Mouse (Mus musculus) colon, adult 2 months (tissue): ENCODE measurements around the gene Rec8. TPM values are rescaled to one million over a fixed set of nuclear protein-coding genes. Genes with fewer than 3 reads are reported as not detected.

Source experiments
- polyA plus RNA-seq: library from polyadenylated mRNA; depleted of rRNA; stranded (reverse); fragments of >200 nt; gene quantifications from 2 replicates; pipeline ENCODE4 v1.2.3, GENCODE M21; 2012; rRNA removed

The Rec8 gene
- polyA plus RNA-seq, result 0.84 and 4.8 TPM in 2 replicates

GRCm38 (mm10) chr14:55617822-55618221, at the start of gene Rec8:
TSS of gene Rec8 (plus strand) at chr14:55618037.

GRCm38 (mm10) chr14:55575302-55575701, 42.5 kb upstream of the Rec8 start, which contains the start of gene Fitm1:
TSS of gene Fitm1 (plus strand) at chr14:55575617.

GRCm38 (mm10) chr14:55577871-55578667, 39.8 kb upstream of the Rec8 start, which contains the start of gene Psme1:
TSS of gene Psme1 (plus strand) at chr14:55578123.

DNA sequence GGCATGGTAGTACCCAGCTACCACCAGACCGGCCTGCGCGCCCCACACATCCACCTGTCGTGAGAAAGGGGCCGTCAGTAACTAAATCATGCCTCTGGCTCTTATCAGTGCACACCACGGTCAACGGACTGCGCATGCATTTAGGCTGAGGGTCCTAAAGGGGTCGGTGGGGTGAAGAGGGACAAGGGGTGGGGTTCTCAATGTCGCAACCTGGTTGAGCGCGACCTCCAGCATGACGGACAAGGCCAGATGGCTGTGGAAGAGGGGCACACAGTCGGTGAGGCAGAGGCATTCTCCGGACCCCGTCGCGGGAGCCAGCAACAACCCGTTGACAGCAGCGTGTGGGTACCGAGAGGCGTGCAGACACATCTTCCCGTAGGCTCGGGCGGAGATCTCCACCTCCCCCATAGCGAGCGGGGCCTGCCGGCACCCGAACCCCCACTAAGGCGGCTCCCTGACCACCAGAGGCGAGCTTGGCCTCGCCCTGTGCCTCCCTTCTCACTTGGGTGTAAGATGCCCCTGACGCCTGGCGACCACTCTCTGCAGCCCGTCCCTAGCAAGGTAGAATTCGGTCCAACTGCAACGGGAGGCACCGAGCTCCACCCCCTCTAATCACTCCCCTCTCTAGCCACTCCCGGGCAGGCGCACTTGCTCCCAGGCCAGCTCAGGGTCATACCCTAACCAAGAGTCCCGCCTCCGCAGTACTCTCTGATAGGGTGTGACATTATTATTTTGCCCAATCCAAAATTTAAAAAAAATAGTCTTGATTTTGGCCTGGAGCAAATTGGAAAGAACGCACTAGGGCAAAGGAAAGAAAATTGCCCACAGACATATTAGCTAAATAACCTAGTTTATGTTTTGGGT, 32.9 kb upstream of the Rec8 start, which contains the start of gene Emc9:
Gene Emc9, minus strand, starts transcription at position 601 of the 864 bp plus-strand sequence.

GRCm38 (mm10) chr14:55590748-55591330, 27.0 kb upstream of the Rec8 start, which contains the start of gene Psme2:
TSS of gene Psme2 (minus strand) at chr14:55591113.

DNA sequence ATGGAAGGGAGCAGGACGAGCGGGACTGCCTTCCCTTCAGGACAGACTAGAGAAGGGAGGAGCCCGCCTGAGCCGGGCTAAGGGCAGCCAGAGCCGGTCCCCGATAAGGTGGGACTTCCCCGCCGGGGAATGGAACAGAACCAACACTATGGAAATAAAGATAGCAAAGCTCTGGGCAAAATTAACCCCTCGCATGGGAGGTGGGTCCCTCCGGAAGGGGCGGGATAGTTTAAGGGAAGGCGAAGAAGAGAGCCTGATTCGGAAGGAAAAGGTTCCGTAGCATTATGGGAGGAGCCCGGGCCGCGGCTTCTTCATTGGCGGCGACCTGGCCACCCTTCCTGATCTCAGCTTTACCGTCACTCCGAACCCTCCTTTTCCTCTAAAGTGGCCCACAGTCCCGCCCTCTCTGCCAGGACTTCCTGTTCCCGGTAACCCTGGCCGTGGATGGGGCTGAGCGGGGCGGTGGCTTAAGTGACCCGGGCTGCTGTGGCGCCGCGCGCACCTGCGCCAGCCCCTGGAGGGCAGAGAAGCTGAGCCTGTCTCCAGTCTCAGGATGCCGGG, 26.4 kb upstream of the Rec8 start, which contains the start of gene Rnf31:
Gene Rnf31, plus strand, starts transcription at position 378 of the 561 bp plus-strand sequence.

DNA sequence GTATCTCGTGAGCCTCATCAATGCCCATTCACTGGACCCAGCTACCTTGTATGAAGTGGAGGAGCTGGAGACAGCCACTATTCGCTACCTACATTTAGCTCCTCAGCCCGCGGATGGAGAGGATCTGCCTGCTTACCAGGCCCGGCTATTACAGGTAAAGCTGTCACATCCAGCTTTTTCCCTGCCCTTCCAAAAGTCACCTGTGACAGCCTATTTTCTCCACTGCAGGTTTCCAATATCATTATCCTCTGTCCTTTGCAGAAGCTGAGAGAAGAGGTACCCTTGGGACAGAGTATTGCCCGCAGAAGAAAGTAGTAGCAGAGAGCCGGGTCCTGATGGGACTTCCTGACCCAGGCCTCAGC, 14.6 kb upstream of the Rec8 start, which contains the start of gene Irf9:
Gene Irf9, plus strand, starts transcription at position 301 of the 362 bp plus-strand sequence.

DNA sequence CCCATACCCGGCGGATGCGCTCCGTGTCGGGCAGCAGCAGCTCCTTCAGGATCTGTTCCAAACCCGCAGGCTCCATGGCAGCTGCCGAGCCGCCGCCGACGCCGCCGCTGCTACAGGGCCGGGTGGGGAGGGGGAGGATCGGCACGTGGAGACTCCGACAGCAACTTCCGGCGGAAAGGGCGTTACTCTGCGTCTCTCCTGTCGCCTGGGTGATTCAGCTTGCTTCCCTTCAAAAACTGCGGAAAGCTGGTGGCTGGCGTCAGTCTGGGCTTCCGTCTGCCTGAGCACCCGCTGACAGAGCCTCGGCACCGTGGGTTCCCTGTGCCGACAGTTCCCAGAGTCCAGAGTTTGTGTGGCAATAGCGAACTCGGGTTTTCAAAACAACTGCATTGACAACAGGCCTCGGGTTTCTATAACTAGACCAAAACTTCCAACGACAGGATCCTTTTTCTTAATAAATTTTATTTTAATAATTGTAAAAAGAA, 17.7 kb downstream of the Rec8 start, which contains the start of gene Ipo4:
Gene Ipo4, minus strand, starts transcription at position 435 of the 485 bp plus-strand sequence.

DNA sequence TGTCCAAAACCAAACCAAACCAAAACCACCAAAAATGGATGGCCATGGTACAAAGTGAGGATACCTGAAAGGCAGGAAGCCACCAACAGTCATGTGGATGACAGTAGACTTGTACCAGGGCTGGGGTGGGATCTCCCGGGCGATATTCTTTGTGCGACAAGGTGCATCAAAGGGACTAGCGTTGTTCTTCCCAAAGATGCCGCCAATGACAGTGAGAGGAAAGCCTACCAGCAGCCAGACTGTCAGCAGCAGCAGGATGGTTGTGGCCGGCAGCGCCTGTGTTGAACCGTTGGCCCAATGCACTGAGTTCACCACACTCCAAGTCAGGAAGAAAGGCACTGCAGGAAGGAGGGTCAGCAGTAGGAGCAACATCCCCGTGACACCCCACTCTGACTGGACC, 20.0 kb downstream of the Rec8 start, which contains the start of gene Gm49378:
Gene Gm49378, minus strand, starts transcription at position 101 of the 400 bp plus-strand sequence.

DNA sequence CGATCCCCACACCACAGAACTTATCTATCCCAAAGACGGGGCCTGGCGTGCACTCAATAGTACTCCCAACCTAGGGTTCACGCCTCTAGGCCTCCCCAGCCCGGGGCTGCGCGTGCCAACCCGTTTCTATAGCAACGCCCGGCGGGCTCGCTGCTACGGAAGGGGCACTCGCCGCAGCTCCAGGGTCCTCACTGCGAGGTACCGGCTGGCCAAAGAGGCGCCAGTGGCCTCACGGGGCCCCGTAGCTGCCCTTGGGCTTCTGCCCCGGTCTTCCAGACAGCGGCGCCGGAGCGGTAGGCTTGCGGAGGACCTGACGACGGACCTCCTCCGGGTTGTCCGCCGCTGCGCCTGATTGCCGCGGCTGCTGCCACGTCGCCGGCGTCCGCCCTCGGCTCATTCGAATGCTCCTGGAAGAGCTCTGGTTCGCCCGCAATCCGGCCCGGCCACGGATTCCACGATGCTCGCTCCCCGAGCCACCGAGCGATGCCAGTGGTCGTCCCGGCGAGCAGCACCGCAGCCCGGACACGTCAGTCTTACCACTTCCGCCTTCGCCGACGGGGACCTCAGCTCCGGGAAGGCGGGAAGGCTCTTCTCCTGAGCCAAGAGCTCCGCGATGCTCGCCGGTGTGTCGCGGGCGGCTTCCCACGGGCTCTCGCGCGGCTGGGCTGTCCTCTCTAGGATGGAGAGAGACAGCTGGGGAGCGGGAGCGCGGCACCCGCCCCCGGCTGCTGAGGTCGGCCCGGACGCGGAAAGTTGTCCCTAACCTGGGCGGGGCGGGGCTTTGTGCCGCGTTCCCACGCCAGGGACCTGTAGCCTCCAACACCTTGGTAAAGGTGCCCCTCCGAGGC, 25.4 kb downstream of the Rec8 start, which contains the start of gene Tm9sf1:
Gene Tm9sf1, minus strand, starts transcription at position 747 of the 848 bp plus-strand sequence.

DNA sequence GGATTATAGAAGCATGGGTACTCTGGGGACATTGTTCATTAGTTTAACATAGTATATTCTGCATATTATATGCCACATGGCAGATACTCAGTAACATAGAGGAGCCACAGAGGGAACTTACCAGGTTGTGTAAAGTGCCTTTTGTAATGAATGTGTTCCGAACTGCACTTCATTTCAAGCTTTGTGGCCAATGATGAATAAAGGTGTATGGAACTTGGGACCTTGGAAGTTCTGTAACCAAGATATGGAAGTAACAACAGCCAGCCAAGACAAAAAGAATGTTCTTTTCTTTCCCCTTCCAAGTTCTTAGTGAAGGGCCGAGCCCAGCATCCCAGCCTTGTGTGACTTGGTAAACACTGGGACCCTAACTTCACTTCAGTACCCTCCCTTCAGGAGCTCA, 32.0 kb downstream of the Rec8 start, which contains the start of gene Tssk4:
Gene Tssk4, plus strand, starts transcription at position 301 of the 400 bp plus-strand sequence.

GRCm38 (mm10) chr14:55659960-55660573, 42.2 kb downstream of the Rec8 start, which contains the start of gene Mdp1:
TSS of gene Mdp1 (minus strand) at chr14:55660508.

GRCm38 (mm10) chr14:55671833-55672740, 54.2 kb downstream of the Rec8 start, which contains the start of the genes Gmpr2 and Nedd8:
TSS of gene Gmpr2 (plus strand) at chr14:55671941.
TSS of gene Nedd8 (minus strand) at chr14:55672124.

Other genes with a start within 250 kb of the Rec8 start
- 37.1 and 41.5 TPM in 2 replicates for gene Dhrs4, start 139.3 kb upstream of the Rec8 start, polyA plus RNA-seq
- gene Carmil3, start 127.4 kb upstream of the Rec8 start, polyA plus RNA-seq, result 2.1 and 5.1 TPM in 2 replicates
- gene Cpne6, start 107.6 kb upstream of the Rec8 start, polyA plus RNA-seq, result 0.24 and 0.66 TPM in 2 replicates
- not detected in 2 replicates for gene Nrl, start 93.1 kb upstream of the Rec8 start, polyA plus RNA-seq
- 45.8 and 47.0 TPM in 2 replicates for gene Pck2, start 77.8 kb upstream of the Rec8 start, polyA plus RNA-seq
- gene Dcaf11, start 58.0 kb upstream of the Rec8 start, polyA plus RNA-seq, result 132 and 151 TPM in 2 replicates
- gene A730061H03Rik, start 57.6 kb upstream of the Rec8 start, polyA plus RNA-seq, result 0.83 TPM in 1 of 2 replicates, not detected in the other
- 0.16 and 0.64 TPM in 2 replicates for gene Fitm1, start 42.4 kb upstream of the Rec8 start, polyA plus RNA-seq
- gene Psme1, start 39.9 kb upstream of the Rec8 start, polyA plus RNA-seq, result 60.5 and 62.2 TPM in 2 replicates
- gene Emc9, start 32.7 kb upstream of the Rec8 start, polyA plus RNA-seq, result 14.9 and 15.9 TPM in 2 replicates
- gene Psme2, start 26.9 kb upstream of the Rec8 start, polyA plus RNA-seq, result 67.0 and 77.2 TPM in 2 replicates
- gene Rnf31, start 26.3 kb upstream of the Rec8 start, polyA plus RNA-seq, result 42.8 and 44.3 TPM in 2 replicates
- gene Irf9, start 14.5 kb upstream of the Rec8 start, polyA plus RNA-seq, result 50.4 and 62.3 TPM in 2 replicates
- 57.2 and 66.6 TPM in 2 replicates for gene Ipo4, start 17.9 kb downstream of the Rec8 start, polyA plus RNA-seq
- 8.0 and 15.1 TPM in 2 replicates for gene Gm49378, start 19.9 kb downstream of the Rec8 start, polyA plus RNA-seq
- 125 and 156 TPM in 2 replicates for gene Tm9sf1, start 25.8 kb downstream of the Rec8 start, polyA plus RNA-seq
- gene Tssk4, start 32.1 kb downstream of the Rec8 start, polyA plus RNA-seq, result 3.1 and 3.2 TPM in 2 replicates
- 31.8 and 34.4 TPM in 2 replicates for gene Mdp1, start 42.5 kb downstream of the Rec8 start, polyA plus RNA-seq
- 9.8 and 10.0 TPM in 2 replicates for gene Gmpr2, start 53.9 kb downstream of the Rec8 start, polyA plus RNA-seq
- gene Nedd8, start 54.1 kb downstream of the Rec8 start, polyA plus RNA-seq, result 171 and 229 TPM in 2 replicates
- 9.6 and 11.9 TPM in 2 replicates for gene Tinf2, start 63.8 kb downstream of the Rec8 start, polyA plus RNA-seq
- gene Tgm1, start 95.9 kb downstream of the Rec8 start, polyA plus RNA-seq, result 0.56 and 0.90 TPM in 2 replicates
- 46.1 and 50.9 TPM in 2 replicates for gene Rabggta, start 104.2 kb downstream of the Rec8 start, polyA plus RNA-seq
- gene Dhrs1, start 127.7 kb downstream of the Rec8 start, polyA plus RNA-seq, result 60.1 and 67.8 TPM in 2 replicates
- 10.2 and 12.2 TPM in 2 replicates for gene Nop9, start 127.7 kb downstream of the Rec8 start, polyA plus RNA-seq
- gene Cideb, start 140.4 kb downstream of the Rec8 start, polyA plus RNA-seq, result 78.1 and 83.2 TPM in 2 replicates
- gene Ltb4r2, start 143.4 kb downstream of the Rec8 start, polyA plus RNA-seq, result 1.9 and 2.0 TPM in 2 replicates
- 1.5 and 2.1 TPM in 2 replicates for gene Ltb4r1, start 147.9 kb downstream of the Rec8 start, polyA plus RNA-seq
- gene Adcy4, start 166.1 kb downstream of the Rec8 start, polyA plus RNA-seq, result 7.3 and 12.7 TPM in 2 replicates
- gene Ripk3, start 170.8 kb downstream of the Rec8 start, polyA plus RNA-seq, result 29.1 and 36.1 TPM in 2 replicates
- 20.1 and 23.7 TPM in 2 replicates for gene Nfatc4, start 205.1 kb downstream of the Rec8 start, polyA plus RNA-seq
- gene Nynrin, start 236.0 kb downstream of the Rec8 start, polyA plus RNA-seq, result 4.1 and 4.5 TPM in 2 replicates